Mouse (Mus musculus) testis, postnatal 10 days (tissue): ENCODE measurements around the gene Zdhhc21.

Experiments used
- DNase-seq: peaks from one replicate; pipeline ENCODE4 v3.0.0; 2021; ENCODE audit warnings: low spot score

Zdhhc21 gene

GRCm38 (mm10) chr4:82765513-82766216 lies 94.1 kb downstream of the Zdhhc21 start:
- DNase-seq: no peak

DNA sequence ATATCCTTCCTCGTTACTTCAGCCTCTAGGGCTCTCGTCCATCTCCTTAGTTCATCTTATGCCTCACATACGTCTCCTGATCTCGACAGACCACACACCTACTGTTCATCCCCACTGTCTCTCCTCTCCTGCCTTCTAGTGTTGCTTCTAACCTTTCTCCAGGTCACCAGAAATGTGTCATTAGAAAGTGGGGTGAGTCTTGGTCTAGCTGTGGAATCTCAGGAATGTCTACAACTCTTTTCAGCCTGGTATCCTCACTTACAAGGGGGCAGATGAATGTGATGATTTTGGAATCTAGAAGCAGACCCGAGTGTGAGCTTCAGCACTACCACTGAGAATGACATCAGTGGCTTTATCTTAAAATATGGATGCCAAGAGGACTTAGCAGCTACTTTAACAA lies 96.2 kb downstream of the Zdhhc21 start:
- DNase-seq: no peak

GRCm38 (mm10) chr4:82762430-82763119 lies 97.2 kb downstream of the Zdhhc21 start:
- no peak for DNase-seq

- no peak for DNase-seq
Measured at GRCm38 (mm10) chr4:82756295-82756626, 103.5 kb downstream of the Zdhhc21 start.

- no peak for DNase-seq
Measured at GRCm38 (mm10) chr4:82755616-82756294, 104.0 kb downstream of the Zdhhc21 start.
